Mouse (Mus musculus): ENCODE results near the gene Tmem52.

DNA sequence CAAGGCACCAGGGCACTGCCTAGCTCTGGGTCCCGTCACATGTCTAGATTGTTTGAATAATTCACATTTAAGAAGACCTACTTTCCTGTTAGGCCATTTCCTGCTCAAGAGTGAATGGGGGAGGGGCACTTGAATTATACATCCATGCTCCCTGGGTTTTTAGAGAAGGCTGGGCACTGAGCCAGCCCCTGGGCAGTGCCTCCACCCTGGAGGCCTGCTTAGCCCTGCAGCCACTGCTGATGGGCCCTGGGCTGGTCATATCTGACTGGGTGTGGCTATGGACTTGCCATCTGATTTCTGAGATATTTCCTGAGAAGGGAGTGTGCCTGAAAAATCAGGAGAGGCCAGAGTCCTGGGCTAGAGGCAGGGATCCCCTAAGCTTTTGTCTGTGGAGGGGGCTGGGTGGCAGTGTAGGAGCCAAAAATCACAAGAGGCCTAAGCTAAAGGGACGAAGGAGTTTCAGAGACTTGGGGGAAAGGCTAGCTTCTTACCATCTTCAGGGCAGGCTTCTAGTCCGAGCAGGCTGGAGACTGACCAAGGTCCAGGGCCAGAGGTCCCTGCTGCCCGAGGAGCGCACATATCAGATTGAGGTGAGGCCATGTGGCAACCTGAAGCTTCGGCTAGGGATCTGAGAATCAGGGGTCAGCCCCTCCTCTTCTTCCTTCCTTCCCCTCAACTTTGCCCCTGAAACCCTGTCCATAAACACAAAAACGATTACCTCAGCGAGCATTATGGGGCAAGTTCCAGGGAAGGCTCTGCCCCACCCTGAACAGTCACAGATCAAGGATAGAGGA, 19.5 kb downstream of the Tmem52 start:
- TF ChIP-seq CTCF (conservative IDR thresholded peaks at IDR 0.05; ENCODE audit: low read length), result no peak
- TF ChIP-seq POU5F1 (IDR thresholded peaks at IDR 0.05; ENCODE audit: borderline replicate concordance, low read length), result no peak
- TF ChIP-seq NANOG (IDR thresholded peaks at IDR 0.05; ENCODE audit: borderline replicate concordance, low read length), result no peak

All from E14TG2a.4 (cell line).